Mouse (Mus musculus): ENCODE results near the gene Nudt6. TPM values are rescaled to one million over a fixed set of nuclear protein-coding genes. Genes with fewer than 3 reads are reported as not detected.

Gene Nudt6
- polyA plus RNA-seq, 1 experiment from 2014 or later, result 14.4 TPM

GRCm38 (mm10) chr3:37383096-37383765 lies 36.8 kb downstream of the Nudt6 start:
- no peak for DNase-seq (ENCODE audit: low spot score)

- DNase-seq (ENCODE audit: low spot score), result no peak
Observed at GRCm38 (mm10) chr3:37381457-37381856, 38.6 kb downstream of the Nudt6 start.

GRCm38 (mm10) chr3:37379930-37380881 lies 39.8 kb downstream of the Nudt6 start:
- no peak for DNase-seq (ENCODE audit: low spot score)

GRCm38 (mm10) chr3:37379201-37379600 lies 40.8 kb downstream of the Nudt6 start:
- DNase-seq (ENCODE audit: low spot score), result no peak

- DNase-seq (ENCODE audit: low spot score), result no peak
Observed at GRCm38 (mm10) chr3:37378412-37378811, 41.6 kb downstream of the Nudt6 start.

GRCm38 (mm10) chr3:37377926-37378325 lies 42.1 kb downstream of the Nudt6 start:
- no peak for DNase-seq (ENCODE audit: low spot score)

- DNase-seq (ENCODE audit: low spot score), result no peak
Observed at GRCm38 (mm10) chr3:37373712-37374111, 46.3 kb downstream of the Nudt6 start.

GRCm38 (mm10) chr3:37370407-37370806 lies 49.6 kb downstream of the Nudt6 start:
- no peak for DNase-seq (ENCODE audit: low spot score)

- DNase-seq (ENCODE audit: low spot score), result no peak
Observed at GRCm38 (mm10) chr3:37366381-37367053, 53.5 kb downstream of the Nudt6 start.

GRCm38 (mm10) chr3:37365976-37366375 lies 54.0 kb downstream of the Nudt6 start:
- no peak for DNase-seq (ENCODE audit: low spot score)

GRCm38 (mm10) chr3:37365144-37365543 lies 54.9 kb downstream of the Nudt6 start:
- no peak for DNase-seq (ENCODE audit: low spot score)

GRCm38 (mm10) chr3:37360729-37361128 lies 59.3 kb downstream of the Nudt6 start:
- DNase-seq (ENCODE audit: low spot score), result no peak

Other genes with a start within 250 kb of the Nudt6 start
- 0.22 and 0.26 TPM in 2 replicates for gene Il21, start 187.6 kb downstream of the Nudt6 start, polyA plus RNA-seq (2015; fragmentation: Nextera tagmentation; extraction: Ambion mirVana)
- 4.6 and 5.0 TPM in 2 replicates for gene Bbs12, start 107.7 kb downstream of the Nudt6 start, polyA plus RNA-seq (2015; fragmentation: Nextera tagmentation; extraction: Ambion mirVana)
- 1.8 and 2.6 TPM in 2 replicates for gene Cetn4, start 107.5 kb downstream of the Nudt6 start, polyA plus RNA-seq (2015; fragmentation: Nextera tagmentation; extraction: Ambion mirVana)
- 0.22 and 1.1 TPM in 2 replicates for gene Fgf2, start 71.9 kb downstream of the Nudt6 start, polyA plus RNA-seq (2015; fragmentation: Nextera tagmentation; extraction: Ambion mirVana)
- gene Spata5, start 315 bp downstream of the Nudt6 start, polyA plus RNA-seq (2015; fragmentation: Nextera tagmentation; extraction: Ambion mirVana), result 26.8 and 33.9 TPM in 2 replicates
- 3.2 and 4.5 TPM in 2 replicates for gene Spry1, start 219.7 kb upstream of the Nudt6 start, polyA plus RNA-seq (2015; fragmentation: Nextera tagmentation; extraction: Ambion mirVana)